Mouse (Mus musculus) heart, adult 8-10 months (tissue): Measurements from ENCODE around the gene 9830107B12Rik. TPM values are rescaled to one million over a fixed set of nuclear protein-coding genes. Genes with fewer than 3 reads are reported as not detected.
"Not testable (repeated sequence)": the region's sequence is repeated elsewhere in the genome, so short reads cannot be mapped to it uniquely, and the experiment has no call there.

ENCODE experiments used
- DNase-seq: peaks from one replicate; pipeline ENCODE4 v3.0.0; 2022; ENCODE audit warnings: low spot score
- total RNA-seq, 4 experiments: library from RNA; stranded (reverse); gene quantifications; 2 replicates each; pipeline ENCODE4 v1.2.4; 2022

The 9830107B12Rik gene
- not detected for total RNA-seq

- DNase-seq = no peak
These were observed at the start of gene 9830107B12Rik for GRCm38 (mm10) chr17:48146120-48146519. Gene 9830107B12Rik (minus strand): TSS chr17:48146268.

DNA sequence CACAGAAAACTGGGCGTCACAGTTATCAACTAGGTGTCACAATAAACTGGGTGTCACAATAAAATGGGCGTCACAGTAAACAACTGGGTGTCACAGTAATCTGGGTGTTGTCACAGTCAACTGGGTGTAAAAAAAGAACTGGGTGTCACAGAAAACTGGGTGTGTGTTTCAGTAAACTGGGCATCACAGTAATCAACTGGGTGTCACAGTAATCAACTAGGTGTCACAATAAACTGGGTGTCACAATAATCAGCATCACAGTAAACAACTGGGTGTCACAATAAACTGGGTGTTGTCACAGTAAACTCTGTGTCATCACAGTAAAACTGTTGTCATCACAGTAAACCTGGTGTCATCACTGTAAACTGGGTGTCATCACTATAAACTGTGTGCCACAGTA, 46.3 kb upstream of the 9830107B12Rik start:
- no peak for DNase-seq

GRCm38 (mm10) chr17:48185252-48185651, 39.2 kb upstream of the 9830107B12Rik start:
- no peak for DNase-seq

GRCm38 (mm10) chr17:48167103-48167502, 21.0 kb upstream of the 9830107B12Rik start, which contains the start of gene A530064D06Rik:
Gene A530064D06Rik (minus strand): TSS chr17:48167275.
- DNase-seq = not testable (repeated sequence)

GRCm38 (mm10) chr17:48157382-48158076, 11.5 kb upstream of the 9830107B12Rik start:
- DNase-seq = no peak

GRCm38 (mm10) chr17:48132810-48133209, 13.3 kb downstream of the 9830107B12Rik start:
- no peak for DNase-seq

- DNase-seq = no peak
These were observed 25.6 kb downstream of the 9830107B12Rik start for GRCm38 (mm10) chr17:48120456-48120855.

DNA sequence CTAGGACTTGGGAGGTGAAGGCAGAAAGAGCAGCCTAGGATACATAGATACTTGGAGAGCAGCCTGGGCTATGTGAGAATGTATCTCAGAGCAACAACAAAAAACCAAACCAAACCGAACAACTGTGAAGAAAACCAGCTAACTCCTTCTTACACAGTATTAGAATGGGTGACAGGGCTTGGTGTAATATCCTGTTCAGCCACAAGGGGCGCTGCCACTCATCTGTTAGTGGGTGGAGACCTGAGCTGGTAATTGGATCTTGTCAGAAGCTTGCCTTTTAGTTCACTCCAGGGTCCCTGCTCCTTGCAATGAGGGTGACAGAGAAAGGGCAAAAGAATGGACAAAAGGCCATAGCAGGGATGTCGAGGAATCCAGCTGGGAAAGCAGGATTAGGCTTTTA, 26.4 kb downstream of the 9830107B12Rik start:
- DNase-seq = peak; percentile 63

- DNase-seq = no peak
These were observed 27.5 kb downstream of the 9830107B12Rik start for GRCm38 (mm10) chr17:48118570-48118969.

DNA sequence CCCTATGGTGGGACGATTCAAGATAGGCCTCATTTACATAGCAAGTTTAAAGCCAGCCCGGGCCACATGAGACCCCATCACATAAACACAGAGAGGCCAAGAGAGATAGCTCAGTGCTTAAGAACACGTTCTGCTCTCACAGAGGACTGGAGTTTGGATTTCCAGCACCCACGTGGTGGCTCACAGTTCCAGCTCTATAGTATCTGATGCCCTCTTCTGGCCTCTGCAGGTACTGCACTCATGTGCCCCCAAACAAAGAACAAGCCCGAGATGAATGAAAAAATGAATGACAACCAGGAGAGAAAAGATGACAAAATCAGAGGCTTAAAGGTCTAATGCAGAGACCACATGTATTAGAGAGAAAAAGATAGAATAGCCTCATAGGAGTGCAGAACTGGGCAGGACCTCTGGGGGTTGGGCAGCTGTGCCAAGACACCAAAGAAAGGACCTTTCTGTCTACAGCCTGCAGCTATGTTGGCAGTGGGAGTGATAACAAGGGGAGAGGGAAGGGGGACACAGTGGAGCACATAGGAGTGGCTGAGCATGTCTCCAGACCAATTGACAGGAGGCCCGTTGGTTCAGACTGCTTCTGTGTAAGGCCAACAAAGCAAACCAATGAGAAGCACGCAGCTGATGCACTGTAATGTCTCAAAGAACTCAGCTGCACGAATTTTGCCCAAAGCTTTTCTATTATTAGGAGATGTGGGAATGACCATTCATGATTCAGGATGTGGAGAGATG, 35.4 kb downstream of the 9830107B12Rik start:
- DNase-seq = no peak

DNA sequence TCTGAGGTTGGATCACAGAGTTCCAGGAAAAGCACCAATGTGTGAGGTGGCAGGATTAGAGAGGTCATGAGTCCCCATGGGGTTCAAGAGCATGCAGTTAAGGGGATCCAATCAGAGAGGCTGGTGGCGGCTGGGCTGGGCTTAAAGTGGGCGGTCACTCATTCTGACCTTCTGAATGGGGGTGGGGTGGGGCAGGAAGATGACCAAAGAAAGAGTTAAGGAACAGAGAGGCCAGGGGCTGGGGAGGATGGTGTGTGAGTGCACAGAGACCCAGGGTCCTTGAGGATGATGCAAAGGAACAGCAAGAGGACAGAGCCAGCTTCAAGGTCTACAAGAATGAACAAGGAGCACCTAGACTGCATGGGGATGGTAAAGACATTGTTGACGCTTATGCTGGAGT, 37.5 kb downstream of the 9830107B12Rik start:
- no peak for DNase-seq

GRCm38 (mm10) chr17:48107862-48108261, 38.2 kb downstream of the 9830107B12Rik start:
- DNase-seq = no peak

DNA sequence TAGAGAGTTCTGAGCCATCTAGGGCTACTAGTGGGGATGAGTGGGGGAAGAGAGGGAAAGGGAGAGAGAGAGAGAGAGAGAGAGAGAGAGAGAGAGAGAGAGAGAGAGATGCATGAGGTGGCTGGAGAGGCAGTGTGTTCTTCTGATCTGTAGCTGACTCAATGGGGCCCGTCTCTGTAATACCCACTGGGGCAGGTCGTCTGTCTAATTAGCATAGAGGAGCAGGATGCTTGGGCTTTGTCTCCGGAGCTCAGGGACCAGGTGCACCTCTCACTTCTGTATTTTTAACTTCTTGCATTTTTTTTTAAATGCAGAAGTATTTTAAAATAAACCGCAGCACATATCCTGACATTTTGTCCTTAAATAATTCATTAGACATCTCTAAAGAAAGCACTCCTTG, 38.7 kb downstream of the 9830107B12Rik start:
- DNase-seq = no peak

- DNase-seq = peak; percentile 75
These were observed 45.3 kb downstream of the 9830107B12Rik start for GRCm38 (mm10) chr17:48100441-48101417.

- DNase-seq = no peak
These were observed 46.8 kb downstream of the 9830107B12Rik start for GRCm38 (mm10) chr17:48099312-48099711.

DNA sequence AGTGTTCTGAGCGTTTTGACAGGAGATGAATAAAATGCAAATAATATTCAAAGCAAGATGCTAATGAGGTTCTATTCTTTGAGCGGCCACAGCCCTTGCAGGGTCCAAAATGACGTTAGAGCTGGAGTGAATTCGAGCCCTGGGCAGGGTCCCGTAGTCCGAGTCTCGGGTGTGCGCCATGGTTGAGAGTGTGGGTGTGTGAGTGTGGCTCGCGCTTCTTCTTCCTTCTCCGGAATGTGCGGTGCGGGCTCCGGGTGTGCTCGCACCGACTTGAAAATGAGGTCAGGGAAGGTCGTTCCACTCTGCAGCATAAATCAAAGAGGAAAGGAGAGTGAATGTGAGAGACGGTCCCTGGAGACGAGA, 47.6 kb downstream of the 9830107B12Rik start:
- no peak for DNase-seq

GRCm38 (mm10) chr17:48097743-48098527, 48.1 kb downstream of the 9830107B12Rik start:
- DNase-seq = no peak

- no peak for DNase-seq
These were observed 48.9 kb downstream of the 9830107B12Rik start for GRCm38 (mm10) chr17:48097011-48097742.

GRCm38 (mm10) chr17:48096321-48096720, 49.7 kb downstream of the 9830107B12Rik start:
- no peak for DNase-seq

GRCm38 (mm10) chr17:48095718-48096121, 50.3 kb downstream of the 9830107B12Rik start:
- no peak for DNase-seq
